Mouse (Mus musculus) E14TG2a.4 (cell line): ENCODE measurements around the gene Shisa9.

Experiments used
- H3K27me3 ChIP-seq: 2 replicates; pipeline ENCODE4 v1.6.1; 2014; ENCODE audit warnings: low read length, control low read depth; ENCODE audit not compliant: insufficient read depth
- H3K36me3 ChIP-seq: 2 replicates; pipeline ENCODE4 v1.6.1; 2014; ENCODE audit warnings: low read length, control low read depth; ENCODE audit not compliant: insufficient read depth
- H3K4me1 ChIP-seq: replicated peaks from 2 replicates; pipeline ENCODE4 v1.6.1; 2014; ENCODE audit warnings: low read depth, low read length, control low read depth
- H3K4me3 ChIP-seq: replicated peaks from 2 replicates; pipeline ENCODE4 v1.5.1; 2014; ENCODE audit warnings: mild to moderate bottlenecking, low read length
- H3K9me3 ChIP-seq: 2 replicates; pipeline ENCODE4 v1.6.1; 2014; ENCODE audit warnings: low read length, control low read depth
- CTCF ChIP-seq: conservative IDR thresholded peaks from 2 replicates; pipeline ENCODE4 v1.5.1; 2014; ENCODE audit warnings: low read length
- NANOG ChIP-seq: IDR thresholded peaks from 2 replicates; pipeline ENCODE4 v1.6.1; 2014; ENCODE audit warnings: borderline replicate concordance, low read length, mixed read lengths
- POU5F1 ChIP-seq: IDR thresholded peaks from 2 replicates; pipeline ENCODE4 v1.6.1; 2014; ENCODE audit warnings: low read length, borderline replicate concordance

The Shisa9 gene

GRCm38 (mm10) chr16:12233288-12233687, 249.4 kb downstream of the Shisa9 start:
- no peak overlapping the region for H3K4me3 ChIP-seq

GRCm38 (mm10) chr16:12234289-12234688, 250.4 kb downstream of the Shisa9 start:
- no peaks in the 10 kb centered on the region for H3K9me3 ChIP-seq
- H3K36me3 ChIP-seq = no peaks in the 10 kb centered on the region
- H3K4me1 ChIP-seq = no peaks in the 10 kb centered on the region
- H3K4me3 ChIP-seq = no peak overlapping the region
- H3K27me3 ChIP-seq = no peaks in the 10 kb centered on the region
- no peak for TF ChIP-seq POU5F1
- TF ChIP-seq CTCF = no peak
- no peak for TF ChIP-seq NANOG

More at GRCm38 (mm10) chr16:12233288-12233687, 249.4 kb downstream of the Shisa9 start:
- Histone ChIP-seq H3K4me1 (no peaks in the 10 kb centered on the region), H3K9me3 (no peaks in the 10 kb centered on the region), H3K27me3 (no peaks in the 10 kb centered on the region), H3K36me3 (no peaks in the 10 kb centered on the region)
- TF ChIP-seq CTCF = no peak
- TF ChIP-seq NANOG = no peak
- no peak for TF ChIP-seq POU5F1

GRCm38 (mm10) chr16:12238611-12239010, 254.7 kb downstream of the Shisa9 start:
- Histone ChIP-seq H3K9me3 (no peaks in the 10 kb centered on the region), H3K27me3 (no peaks in the 10 kb centered on the region)

GRCm38 (mm10) chr16:12259361-12259760, 275.4 kb downstream of the Shisa9 start:
- Histone ChIP-seq H3K9me3 (no peaks in the 10 kb centered on the region), H3K27me3 (peaks cover 13% of the 10 kb centered on the region), H3K4me1 (peaks cover 22% of the 10 kb centered on the region), H3K36me3 (no peaks in the 10 kb centered on the region), H3K4me3 (no peak overlapping the region)
- TF ChIP-seq CTCF (no peak), NANOG (peak; percentile 54; the same call in 1 of the 2 replicates)

More at GRCm38 (mm10) chr16:12238611-12239010, 254.7 kb downstream of the Shisa9 start:
- Histone ChIP-seq H3K4me3 (no peak overlapping the region), H3K4me1 (no peaks in the 10 kb centered on the region), H3K36me3 (no peaks in the 10 kb centered on the region)
- TF ChIP-seq CTCF (no peak), POU5F1 (no peak), NANOG (no peak)

- Histone ChIP-seq H3K4me3 (no peak overlapping the region), H3K4me1 (no peaks in the 10 kb centered on the region), H3K36me3 (no peaks in the 10 kb centered on the region), H3K9me3 (no peaks in the 10 kb centered on the region), H3K27me3 (peaks cover 3% of the 10 kb centered on the region)
- TF ChIP-seq POU5F1 (no peak), NANOG (no peak), CTCF (no peak)
These were observed 281.9 kb downstream of the Shisa9 start for GRCm38 (mm10) chr16:12265828-12266227.

GRCm38 (mm10) chr16:12300523-12300922, 316.6 kb downstream of the Shisa9 start:
- Histone ChIP-seq H3K27me3 (no peaks in the 10 kb centered on the region), H3K4me1 (no peaks in the 10 kb centered on the region), H3K9me3 (no peaks in the 10 kb centered on the region), H3K4me3 (no peak overlapping the region), H3K36me3 (no peaks in the 10 kb centered on the region)
- TF ChIP-seq CTCF (no peak), POU5F1 (no peak), NANOG (no peak)

- no peaks in the 10 kb centered on the region for H3K4me1 ChIP-seq
- no peaks in the 10 kb centered on the region for H3K36me3 ChIP-seq
- no peaks in the 10 kb centered on the region for H3K9me3 ChIP-seq
- TF ChIP-seq CTCF (no peak), POU5F1 (no peak), NANOG (no peak)
- no peaks in the 10 kb centered on the region for H3K27me3 ChIP-seq
- no peak overlapping the region for H3K4me3 ChIP-seq
These were observed 319.5 kb downstream of the Shisa9 start for GRCm38 (mm10) chr16:12303420-12303819.

- Histone ChIP-seq H3K4me1 (no peaks in the 10 kb centered on the region), H3K36me3 (no peaks in the 10 kb centered on the region), H3K4me3 (no peak overlapping the region), H3K9me3 (no peaks in the 10 kb centered on the region), H3K27me3 (no peaks in the 10 kb centered on the region)
- TF ChIP-seq CTCF = no peak
- TF ChIP-seq NANOG = no peak
- TF ChIP-seq POU5F1 = no peak
These were observed 323.5 kb downstream of the Shisa9 start for GRCm38 (mm10) chr16:12307318-12307965.

GRCm38 (mm10) chr16:12309826-12310225, 325.9 kb downstream of the Shisa9 start:
- Histone ChIP-seq H3K27me3 (no peaks in the 10 kb centered on the region), H3K9me3 (no peaks in the 10 kb centered on the region), H3K36me3 (no peaks in the 10 kb centered on the region), H3K4me3 (no peak overlapping the region), H3K4me1 (no peaks in the 10 kb centered on the region)
- no peak for TF ChIP-seq CTCF
- TF ChIP-seq NANOG = no peak
- TF ChIP-seq POU5F1 = no peak
